Mouse (Mus musculus) layer of hippocampus, adult 18-20 months (tissue): ENCODE data around the gene Csde1. TPM values are rescaled to one million over a fixed set of nuclear protein-coding genes. Genes with fewer than 3 reads are reported as not detected.

Experiments used
- DNase-seq, 2 experiments: peaks; one replicate each; pipeline ENCODE4 v3.0.0; 2022; ENCODE audit warnings: low spot score in 2 of 2
- long read RNA-seq: library from polyadenylated mRNA; stranded (forward); transcript quantifications from one replicate; pipeline ENCODE4 v2.0.0, GENCODE M21; 2021
- total RNA-seq, 2 experiments: library from RNA; stranded (reverse); gene quantifications; 2 replicates each; pipeline ENCODE4 v1.2.3; 2021

Gene Csde1
- 100 to 1,000 TPM; 228 to 240 TPM for total RNA-seq
- long read RNA-seq, full-length matches to known transcripts, result 98 of 127 reads
- long read RNA-seq, partial matches to known transcripts, result 19 of 127 reads
- long read RNA-seq, other reads (novel, unspliced or antisense), result 10 of 127 reads

- DNase-seq, result peak; percentile 97 to 98
Measured at GRCm38 (mm10) chr3:103020249-103020942, at the start of gene Csde1. Gene Csde1 (plus strand): TSS chr3:103020426.

GRCm38 (mm10) chr3:102970508-102970907 lies 49.7 kb upstream of the Csde1 start:
- DNase-seq, result no peak

- no peak for DNase-seq
Measured at GRCm38 (mm10) chr3:102976906-102977305, 43.3 kb upstream of the Csde1 start.

GRCm38 (mm10) chr3:102979550-102980348 lies 40.5 kb upstream of the Csde1 start:
- peak in 1 of 2 experiments; percentile 39 for DNase-seq

GRCm38 (mm10) chr3:102980349-102980736 lies 39.9 kb upstream of the Csde1 start:
- no peak for DNase-seq

- no peak for DNase-seq
Measured at GRCm38 (mm10) chr3:102991041-102991440, 29.2 kb upstream of the Csde1 start.

- DNase-seq, result no peak
Measured at GRCm38 (mm10) chr3:102992936-102993335, 27.3 kb upstream of the Csde1 start.

- DNase-seq, result no peak
Measured at GRCm38 (mm10) chr3:102995233-102995604, 25.0 kb upstream of the Csde1 start.

GRCm38 (mm10) chr3:102995605-102996321 lies 24.5 kb upstream of the Csde1 start, which contains the start of gene Sike1:
Gene Sike1 (plus strand): TSS chr3:102995708.
- peak; percentile 92 to 95 for DNase-seq

GRCm38 (mm10) chr3:102997036-102997435 lies 23.2 kb upstream of the Csde1 start:
- no peak for DNase-seq

- no peak for DNase-seq
Measured at GRCm38 (mm10) chr3:102997591-102997990, 22.6 kb upstream of the Csde1 start.

GRCm38 (mm10) chr3:103001595-103001994 lies 18.6 kb upstream of the Csde1 start:
- no peak for DNase-seq

- no peak for DNase-seq
Measured at GRCm38 (mm10) chr3:103017350-103017749, 2.9 kb upstream of the Csde1 start.

GRCm38 (mm10) chr3:103019462-103019861 lies 764 bp upstream of the Csde1 start:
- no peak for DNase-seq

GRCm38 (mm10) chr3:103020943-103021638 lies 865 bp downstream of the Csde1 start:
- DNase-seq, result peak; percentile 84 to 91

GRCm38 (mm10) chr3:103026174-103026573 lies 5.9 kb downstream of the Csde1 start:
- DNase-seq, result no peak

GRCm38 (mm10) chr3:103040285-103040684 lies 20.1 kb downstream of the Csde1 start:
- DNase-seq, result no peak

GRCm38 (mm10) chr3:103040861-103041379 lies 20.7 kb downstream of the Csde1 start:
- no peak for DNase-seq

- DNase-seq, result no peak
Measured at GRCm38 (mm10) chr3:103056016-103056595, 35.9 kb downstream of the Csde1 start.

- no peak for DNase-seq
Measured at GRCm38 (mm10) chr3:103057752-103058151, 37.5 kb downstream of the Csde1 start.
